Mouse (Mus musculus) adrenal gland, postnatal 25 days (tissue): ENCODE data around the gene Grm8. TPM values are rescaled to one million over a fixed set of nuclear protein-coding genes. Genes with fewer than 3 reads are reported as not detected.

ENCODE experiments used
- microRNA-seq, 2 experiments: library from miRNA; unstranded; fragments of <30 nt; microRNA quantifications; one replicate each; pipeline ENCODE4 v1.2.0; 2021
- total RNA-seq: library from RNA; stranded (reverse); gene quantifications from 2 replicates; pipeline ENCODE4 v1.2.3, GENCODE M21; 2021

The Grm8 gene
- total RNA-seq, 1 experiment from 2014 or later, result 1.2 TPM

Small RNA genes within 50 kb of the gene (microRNA-seq; reads per million reads assigned to microRNA genes)
- 17.4 to 19.9 reads per million in 2 experiments for gene Mir592
